Mouse (Mus musculus): ENCODE measurements around the gene Akt1s1.
A peak's percentile ranks its signal among the peaks of the same experiment; 100 is the strongest.

Gene Akt1s1

DNA sequence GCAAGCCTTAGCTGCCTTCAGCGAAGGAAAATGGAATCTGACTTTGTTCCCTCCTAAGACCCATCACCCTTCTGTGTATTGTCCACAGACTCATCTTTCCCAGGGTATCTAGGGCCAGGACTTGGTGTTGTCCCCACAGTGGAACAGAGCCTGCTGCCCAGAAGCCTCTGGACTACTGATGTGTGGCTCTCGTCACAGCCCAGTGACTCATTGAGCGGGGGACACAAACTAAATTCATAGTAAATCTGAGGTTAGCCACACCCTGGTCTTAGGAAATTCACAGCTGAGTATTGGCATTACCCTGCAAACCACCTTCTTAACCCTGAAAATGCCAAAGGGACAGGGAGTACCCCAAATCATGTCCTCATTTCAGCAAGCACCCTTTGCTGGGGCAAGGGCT, 22.0 kb upstream of the Akt1s1 start:
- DNase-seq (ENCODE audit: low read depth, low spot score), result no peak

DNA sequence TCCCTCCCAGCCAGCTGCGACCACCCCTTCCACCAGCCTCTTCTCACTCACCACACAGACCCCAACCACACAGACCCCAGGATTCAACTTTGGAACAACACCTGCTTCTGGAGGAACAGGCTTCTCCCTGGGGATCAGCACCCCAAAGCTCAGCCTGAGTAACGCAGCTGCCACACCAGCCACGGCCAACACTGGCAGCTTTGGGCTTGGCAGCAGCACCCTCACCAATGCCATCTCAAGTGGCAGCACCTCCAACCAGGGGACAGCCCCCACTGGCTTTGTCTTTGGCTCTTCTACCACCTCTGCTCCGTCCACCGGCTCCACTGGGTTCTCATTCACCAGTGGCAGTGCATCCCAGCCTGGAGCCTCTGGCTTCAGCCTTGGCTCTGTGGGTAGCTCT, 20.1 kb upstream of the Akt1s1 start:
- DNase-seq (ENCODE audit: low read depth, low spot score), result no peak

DNA sequence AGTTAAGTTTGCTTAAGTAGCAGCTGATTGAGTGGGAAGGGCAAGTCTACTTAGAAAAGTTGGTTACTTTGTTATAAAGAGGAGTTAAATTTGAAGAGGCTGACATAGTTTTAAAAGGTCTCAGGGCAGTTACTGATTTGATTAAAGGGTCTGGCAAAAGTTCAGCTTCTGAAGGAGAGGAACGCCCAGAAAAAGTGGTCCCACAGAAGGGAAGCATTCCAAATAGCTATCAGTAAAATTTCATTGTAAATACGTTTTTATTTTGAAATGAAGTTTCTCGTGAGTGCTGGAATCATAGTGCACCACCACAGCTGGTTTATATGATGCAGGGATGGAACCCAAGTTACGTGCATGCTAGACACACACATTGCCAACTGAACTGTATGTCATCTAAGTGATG, 16.0 kb upstream of the Akt1s1 start:
- DNase-seq (ENCODE audit: low read depth, low spot score), result no peak

DNA sequence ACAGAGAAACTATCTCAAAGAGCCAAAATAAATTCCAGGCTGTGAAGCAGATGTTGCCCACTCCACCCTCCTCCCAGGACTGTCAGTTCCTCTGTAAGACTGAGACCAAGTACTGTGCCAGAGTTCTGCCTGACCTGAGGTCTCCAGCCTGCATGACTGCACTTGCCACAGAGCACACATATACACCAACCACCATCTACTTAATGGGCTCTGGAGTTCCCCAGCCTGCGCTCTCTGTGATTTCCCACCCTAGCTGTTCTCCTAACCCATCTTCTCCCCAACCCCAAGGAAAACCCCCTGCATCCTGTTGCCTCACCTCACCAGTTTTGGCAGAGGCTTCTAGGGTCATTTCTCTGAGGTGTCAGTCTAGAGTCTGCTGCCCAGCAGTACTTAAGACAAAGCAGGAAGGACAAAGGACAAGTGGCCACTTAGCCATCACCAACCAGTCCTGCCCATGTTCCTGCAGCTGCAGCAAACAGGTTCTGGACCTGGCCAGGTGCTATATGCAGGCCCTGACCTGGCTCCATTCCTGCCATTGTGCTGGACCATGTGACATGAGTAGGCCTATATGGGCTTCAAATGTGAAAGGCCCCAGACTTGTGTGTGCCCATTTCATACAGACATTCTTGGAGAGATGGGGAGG, 13.3 kb upstream of the Akt1s1 start:
- DNase-seq (ENCODE audit: low read depth, low spot score), result no peak

DNA sequence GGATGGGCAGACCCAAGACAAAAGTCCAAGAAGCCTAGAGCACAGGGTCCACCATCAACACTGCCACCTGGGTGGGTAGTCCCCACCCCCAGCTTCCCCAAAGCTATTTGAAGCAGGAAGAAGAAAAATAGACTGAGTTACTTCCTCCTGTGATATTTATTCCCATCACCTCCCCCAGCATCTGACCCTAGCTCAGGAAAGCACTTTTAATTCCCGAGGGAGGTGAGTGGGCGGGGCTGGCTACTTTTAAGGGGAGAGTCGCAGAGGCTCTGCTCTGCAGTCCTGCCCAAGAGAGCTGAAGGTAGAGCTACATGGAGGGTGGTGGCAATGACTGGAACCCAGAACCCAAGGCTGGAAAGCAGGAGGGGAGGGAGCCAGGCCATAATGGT, 12.8 kb upstream of the Akt1s1 start:
- DNase-seq (ENCODE audit: low read depth, low spot score), result no peak

DNA sequence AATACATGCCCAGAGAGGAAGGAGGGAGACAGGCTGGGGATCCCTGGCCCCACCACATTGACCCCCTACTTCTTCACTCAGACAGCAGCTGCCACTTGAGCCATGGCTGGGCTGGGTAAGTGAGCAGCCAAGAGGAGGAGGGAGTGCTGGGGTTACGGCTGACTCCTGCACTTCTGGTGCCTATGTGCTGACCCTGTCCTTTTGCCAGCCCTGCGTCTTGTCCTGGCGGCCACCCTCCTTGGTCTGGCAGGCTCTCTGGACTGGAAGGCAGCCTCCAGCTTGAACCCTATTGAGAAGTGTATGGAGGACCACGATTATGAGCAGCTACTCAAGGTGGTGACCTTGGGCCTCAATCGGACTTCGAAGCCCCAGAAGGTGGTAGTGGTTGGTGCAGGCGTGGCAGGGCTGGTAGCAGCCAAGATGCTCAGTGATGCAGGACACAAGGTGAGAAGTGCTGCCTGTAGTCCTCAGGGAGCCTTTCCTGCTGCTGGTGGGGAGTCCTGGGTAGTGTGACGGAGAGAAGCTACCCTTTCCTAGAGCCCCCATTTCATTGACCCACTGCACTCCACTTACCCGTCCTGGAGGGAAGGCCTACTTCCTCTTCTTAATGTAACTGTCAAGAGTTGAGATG, 12.3 kb upstream of the Akt1s1 start:
- DNase-seq (ENCODE audit: low read depth, low spot score), result no peak

DNA sequence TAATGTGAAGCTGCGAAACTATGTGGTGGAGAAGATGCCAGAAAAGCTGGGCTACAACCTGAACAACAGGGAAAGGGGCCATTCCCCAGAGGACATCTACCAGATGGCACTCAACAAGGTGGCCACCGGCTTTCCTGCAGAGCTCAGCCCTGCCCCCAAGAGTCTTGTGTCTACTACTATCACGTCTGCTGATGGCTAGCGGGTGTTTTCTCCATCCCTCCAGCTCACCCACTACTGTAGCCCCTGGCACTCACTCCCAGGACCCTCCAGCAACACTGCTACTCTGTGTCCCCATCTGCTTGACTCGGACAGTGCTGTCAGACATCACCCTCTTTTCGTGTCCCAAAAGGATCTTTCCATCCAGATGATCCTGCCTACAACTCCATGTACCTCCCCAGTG, 10.7 kb upstream of the Akt1s1 start:
- no peak for DNase-seq (ENCODE audit: low read depth, low spot score)

DNA sequence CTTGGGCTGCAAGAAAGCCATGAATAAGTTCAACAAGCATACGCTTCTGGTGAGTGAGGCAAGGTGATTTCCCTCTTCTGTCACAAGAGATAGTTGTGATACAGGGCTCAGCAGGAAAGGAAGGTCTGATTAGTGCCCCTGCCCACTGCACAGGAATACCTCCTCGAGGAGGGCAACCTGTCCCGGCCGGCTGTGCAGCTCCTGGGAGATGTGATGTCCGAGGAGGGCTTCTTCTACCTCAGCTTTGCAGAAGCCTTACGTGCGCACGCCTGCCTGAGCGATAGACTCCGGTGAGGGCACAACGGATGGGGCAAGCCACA, 9.7 kb upstream of the Akt1s1 start:
- DNase-seq (ENCODE audit: low read depth, low spot score), result no peak

DNA sequence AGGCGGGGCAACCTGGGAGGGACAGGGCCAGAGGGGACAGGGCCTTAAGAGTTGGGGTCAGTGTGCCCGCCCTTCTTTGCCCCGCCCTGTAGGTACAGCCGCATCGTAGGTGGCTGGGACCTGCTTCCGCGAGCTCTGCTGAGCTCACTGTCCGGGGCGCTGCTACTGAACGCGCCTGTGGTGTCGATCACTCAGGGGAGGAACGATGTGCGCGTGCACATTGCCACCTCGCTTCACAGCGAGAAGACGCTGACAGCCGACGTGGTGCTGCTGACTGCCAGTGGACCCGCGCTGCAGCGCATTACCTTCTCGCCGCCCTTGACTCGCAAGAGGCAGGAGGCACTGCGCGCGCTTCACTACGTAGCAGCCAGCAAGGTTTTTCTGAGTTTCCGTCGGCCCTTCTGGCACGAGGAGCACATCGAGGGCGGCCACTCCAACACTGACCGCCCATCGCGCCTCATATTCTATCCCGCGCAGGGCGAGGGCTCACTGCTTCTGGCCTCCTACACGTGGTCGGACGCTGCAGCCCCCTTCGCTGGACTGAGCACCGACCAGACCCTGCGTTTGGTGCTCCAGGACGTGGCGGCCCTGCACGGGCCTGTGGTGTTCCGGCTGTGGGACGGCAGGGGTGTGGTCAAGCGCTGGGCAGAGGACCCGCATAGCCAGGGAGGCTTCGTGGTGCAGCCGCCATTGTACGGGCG, 9.2 kb upstream of the Akt1s1 start:
- DNase-seq (ENCODE audit: low read depth, low spot score), result peak; percentile 41

DNA sequence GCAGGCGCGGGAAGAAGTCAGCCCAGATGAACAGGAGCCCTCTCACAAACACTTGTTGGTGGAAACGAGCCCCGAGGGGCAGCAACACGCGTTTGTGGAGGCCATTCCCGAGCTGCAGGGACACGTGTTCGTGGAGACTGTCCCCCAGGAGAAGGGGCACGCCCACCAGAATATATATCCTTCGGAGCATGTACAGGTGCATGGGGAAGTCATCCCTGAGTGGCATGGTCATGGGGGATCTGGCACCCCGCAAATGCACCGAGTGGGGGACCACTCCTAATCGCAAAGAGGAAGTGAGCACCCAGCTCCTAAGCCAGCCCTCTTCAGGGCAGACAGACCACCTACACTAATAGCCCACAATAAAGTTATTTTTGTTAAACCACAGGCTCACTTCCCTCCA, 8.4 kb upstream of the Akt1s1 start:
- no peak for DNase-seq (ENCODE audit: low read depth, low spot score)

DNA sequence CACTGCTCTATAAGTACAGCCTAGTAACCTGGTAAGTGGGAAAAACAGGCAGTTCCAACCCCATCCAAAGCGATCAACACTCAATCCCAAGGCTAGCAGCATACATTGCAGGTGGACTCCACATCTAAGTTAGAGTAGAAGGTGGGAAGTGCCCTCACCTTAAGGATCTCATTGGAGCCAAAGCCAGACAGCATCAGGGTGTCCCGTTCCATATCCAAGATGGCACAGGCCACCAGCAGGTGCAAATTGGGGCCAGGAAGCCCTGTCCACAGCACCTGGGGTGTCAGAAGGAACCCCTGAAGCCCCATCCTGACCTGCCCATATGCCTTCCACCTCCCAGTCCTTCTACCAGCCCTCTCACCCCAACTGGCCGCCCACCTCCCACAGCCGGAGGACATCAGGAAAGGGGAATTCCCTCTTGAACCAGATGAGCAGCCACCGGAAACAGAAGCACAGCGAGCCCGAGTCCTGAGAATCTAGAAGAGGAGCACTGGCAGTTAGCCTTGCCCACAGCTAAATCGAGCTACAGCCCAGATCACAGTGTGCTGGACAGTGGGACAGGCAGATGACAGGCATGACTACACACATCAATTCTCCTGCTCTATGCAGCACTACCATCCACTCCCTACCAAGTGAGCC, 6.8 kb upstream of the Akt1s1 start:
- DNase-seq (ENCODE audit: low read depth, low spot score), result no peak

DNA sequence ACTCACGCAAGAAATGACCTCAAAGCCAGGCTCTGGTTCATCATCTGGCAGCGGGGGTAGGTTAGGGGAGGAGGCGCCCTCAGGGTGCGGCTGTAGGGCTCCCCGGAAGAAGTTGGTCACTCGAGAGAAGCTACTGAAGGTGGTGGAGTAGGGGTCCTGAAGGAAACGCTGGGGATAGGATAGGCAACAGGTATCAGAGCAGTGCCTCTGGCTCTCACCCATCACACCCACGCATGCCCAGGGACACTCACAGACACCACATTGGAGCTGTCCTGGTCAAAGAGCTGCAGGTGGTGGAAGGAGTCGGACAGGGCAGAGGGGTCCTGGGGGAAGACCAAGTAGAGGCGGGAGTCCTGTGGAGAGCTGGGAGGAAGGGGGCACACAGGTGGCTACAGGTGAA, 3.8 kb upstream of the Akt1s1 start:
- no peak for DNase-seq (ENCODE audit: low read depth, low spot score)

DNA sequence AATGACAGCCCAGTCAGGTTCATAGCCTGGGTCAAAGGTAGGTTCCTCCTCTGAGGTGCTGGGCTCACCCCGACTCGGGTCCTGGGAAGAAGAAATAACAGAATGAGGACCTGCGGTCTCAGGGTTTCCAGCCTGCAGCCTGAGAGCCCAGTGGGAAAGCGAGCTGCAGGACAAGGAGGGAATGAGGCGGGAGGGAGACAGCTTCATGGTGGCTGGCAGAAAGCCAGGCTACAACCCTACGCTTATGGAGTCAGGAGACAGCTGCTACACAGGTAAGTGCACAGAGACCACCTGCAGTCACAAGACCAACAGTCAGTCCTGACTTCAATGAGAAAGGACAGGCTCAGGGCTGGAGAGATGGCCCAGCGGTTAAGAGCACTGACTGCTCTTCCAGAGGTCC, 2.0 kb upstream of the Akt1s1 start:
- no peak for DNase-seq (ENCODE audit: low read depth, low spot score)

DNA sequence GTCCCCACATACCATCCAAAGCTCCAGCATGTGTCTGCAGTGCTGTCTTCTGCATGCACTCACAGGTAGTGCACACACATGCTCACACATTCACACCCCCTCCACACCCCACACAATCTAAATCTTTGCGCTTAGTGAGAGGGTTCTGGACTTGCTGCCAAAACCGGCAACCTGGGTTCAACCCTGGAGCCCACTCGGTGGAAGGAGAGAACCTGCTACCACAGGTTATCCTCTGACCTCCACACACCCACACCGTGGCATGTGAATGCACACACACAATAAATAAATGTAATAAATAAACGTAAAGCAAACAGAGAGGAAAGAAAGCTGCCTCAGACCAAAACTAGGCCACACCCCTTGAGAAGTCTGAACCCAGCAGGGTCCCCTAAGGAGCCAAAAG, 1.0 kb upstream of the Akt1s1 start:
- DNase-seq (ENCODE audit: low read depth, low spot score), result no peak

DNA sequence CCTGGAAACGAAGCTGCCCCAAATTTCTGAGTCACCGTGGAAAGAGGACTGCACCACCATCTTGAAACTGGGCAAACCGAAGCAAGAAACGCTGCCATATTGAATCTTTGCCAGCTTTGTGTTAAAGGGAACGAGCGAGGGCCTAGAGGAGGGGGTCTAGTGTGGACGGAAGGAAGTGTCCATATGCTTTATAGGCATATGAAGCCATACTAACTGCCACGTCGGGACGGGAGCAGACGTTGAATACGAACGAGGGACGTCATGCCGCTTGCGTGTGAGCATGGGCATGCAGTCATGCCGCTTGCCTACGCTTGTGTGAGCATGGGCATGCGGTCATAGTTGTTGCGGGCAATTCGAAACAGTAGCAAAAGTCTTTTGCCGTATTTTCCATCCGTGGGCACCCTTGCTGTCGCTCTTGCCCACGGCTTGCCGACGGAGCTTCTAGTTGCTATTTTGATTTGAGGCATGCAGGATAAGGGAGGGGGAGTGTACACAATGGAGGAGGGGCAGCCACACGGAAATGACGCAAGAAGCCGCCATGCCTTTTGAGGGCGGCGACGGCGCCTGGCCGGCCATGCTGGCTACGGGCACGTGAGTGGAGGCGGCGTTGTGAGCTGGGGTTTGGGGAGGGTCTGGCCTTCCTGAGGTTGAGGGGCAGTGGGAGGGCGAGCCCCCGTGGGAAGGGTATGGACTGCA, 773 bp downstream of the Akt1s1 start:
- peak; percentile 91 for DNase-seq (ENCODE audit: low read depth, low spot score)

DNA sequence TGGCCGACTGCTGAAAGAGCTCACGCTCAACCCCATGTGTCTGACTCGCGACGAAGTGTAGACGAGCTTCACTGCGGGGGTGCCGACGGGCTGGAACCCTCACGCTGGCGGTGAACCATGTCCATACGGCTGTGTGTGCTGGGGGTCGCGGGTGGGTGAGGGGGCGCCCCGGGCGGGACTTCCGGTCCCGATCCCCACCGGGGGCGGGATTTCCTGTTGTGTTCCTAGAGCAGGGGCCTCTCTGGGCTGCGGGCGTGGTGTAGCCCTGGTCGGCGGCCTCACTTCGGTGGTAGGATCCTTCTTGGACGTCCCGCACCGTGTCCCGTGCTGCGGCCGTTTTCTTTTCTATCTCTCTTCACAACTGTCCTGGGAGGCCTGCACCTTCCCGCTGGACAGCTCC, 1.4 kb downstream of the Akt1s1 start:
- DNase-seq (ENCODE audit: low read depth, low spot score), result peak; percentile 84

DNA sequence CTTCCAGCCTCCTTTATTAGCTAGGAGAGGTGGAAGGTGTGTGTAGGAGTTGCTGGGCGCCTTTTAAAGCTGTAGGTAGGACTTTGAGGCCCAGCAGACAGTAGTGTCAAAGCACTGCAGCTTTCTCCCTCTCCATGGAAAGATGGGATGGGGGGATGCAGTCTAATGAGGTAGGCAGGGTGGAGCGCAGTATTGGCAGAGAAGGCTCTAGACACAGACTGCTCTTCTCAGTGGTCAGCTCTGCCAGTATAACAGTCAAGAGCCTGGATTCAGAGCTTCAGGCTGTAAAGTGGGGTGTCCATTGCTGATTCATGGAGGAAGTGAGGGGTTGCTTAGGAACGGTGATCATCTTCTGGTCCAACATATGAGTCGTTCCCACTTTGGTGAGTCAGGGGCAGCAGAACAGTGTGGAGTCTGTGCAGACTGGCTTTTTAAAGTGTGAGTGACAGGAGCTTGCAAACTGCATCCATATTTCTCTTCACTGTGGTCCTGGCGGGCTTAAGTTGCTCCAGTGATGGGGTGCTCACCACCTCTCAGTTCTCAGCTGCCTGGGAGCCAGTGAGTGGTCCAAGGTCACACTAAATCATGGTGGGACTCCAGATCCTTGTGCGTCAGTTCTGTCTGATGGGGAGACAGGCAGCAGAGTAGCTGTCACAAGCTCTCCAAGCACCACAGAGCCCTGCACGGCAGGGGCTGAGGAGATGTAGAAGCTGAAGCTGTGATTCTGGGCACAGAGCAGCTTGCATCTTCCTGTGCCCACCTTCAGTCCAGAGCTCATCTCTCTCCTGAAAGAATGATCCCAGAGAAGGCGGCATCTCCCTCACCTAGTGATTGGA, 2.2 kb downstream of the Akt1s1 start:
- DNase-seq (ENCODE audit: low read depth, low spot score), result no peak

DNA sequence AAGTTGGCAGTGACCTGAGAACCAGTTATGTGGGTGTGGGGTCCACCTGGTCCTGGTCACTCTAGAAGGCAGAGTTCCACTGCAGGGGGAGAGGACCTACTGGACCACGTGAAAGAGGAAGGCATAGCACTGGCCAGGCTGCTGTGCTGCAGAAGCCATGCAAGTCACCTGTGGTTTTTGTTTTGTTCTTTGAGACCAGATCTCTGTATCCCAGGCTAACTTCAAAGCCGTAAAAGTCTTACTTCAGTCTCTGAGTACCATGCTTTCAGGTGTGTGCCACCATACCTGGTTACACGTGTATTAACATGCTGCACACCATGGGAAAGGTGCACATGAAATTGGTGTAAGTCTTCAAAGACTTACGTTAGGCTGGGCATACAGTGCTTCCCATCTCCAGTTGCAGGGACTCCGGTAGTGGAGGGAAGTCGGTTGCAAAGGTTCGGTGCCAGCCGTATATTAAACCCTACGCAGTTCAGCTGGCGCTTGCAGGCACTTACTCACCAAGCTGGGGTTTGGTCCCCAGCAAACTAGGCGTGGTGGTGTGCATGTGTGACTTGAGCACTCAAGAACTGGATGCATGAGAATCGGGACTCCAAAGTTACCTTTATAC, 2.9 kb downstream of the Akt1s1 start:
- DNase-seq (ENCODE audit: low read depth, low spot score), result no peak

DNA sequence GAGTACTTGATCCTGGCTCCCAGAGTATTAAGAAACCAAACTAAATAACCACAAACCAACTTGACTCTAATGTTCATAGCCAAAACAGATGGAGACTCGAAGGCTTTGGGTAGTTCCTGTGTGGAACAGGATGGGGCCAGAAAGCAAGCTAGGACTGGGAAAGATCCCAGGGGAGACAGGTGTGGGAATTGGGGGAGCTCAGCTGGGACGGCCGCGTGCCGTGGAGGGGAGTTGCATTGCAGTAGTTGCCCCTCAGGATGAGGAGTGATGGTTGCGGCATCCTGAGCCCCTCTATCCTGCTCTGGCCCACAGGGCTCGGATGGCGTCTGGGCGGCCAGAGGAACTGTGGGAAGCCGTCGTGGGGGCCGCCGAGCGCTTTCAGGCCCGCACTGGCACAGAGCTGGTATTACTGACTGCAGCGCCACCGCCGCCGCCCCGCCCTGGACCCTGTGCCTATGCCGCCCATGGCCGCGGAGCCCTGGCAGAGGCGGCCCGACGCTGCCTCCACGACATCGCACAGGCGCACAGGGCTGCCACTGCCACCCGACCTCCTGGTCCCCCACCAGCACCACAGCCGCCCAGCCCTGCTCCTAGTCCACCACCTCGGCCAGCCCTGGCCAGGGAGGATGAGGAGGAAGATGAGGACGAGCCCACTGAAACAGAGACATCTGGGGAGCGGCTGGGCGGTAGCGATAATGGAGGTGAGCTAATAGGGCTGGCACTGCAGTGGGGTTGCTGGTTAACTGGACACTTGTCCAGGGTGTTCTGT, 3.7 kb downstream of the Akt1s1 start:
- no peak for DNase-seq (ENCODE audit: low read depth, low spot score)

DNA sequence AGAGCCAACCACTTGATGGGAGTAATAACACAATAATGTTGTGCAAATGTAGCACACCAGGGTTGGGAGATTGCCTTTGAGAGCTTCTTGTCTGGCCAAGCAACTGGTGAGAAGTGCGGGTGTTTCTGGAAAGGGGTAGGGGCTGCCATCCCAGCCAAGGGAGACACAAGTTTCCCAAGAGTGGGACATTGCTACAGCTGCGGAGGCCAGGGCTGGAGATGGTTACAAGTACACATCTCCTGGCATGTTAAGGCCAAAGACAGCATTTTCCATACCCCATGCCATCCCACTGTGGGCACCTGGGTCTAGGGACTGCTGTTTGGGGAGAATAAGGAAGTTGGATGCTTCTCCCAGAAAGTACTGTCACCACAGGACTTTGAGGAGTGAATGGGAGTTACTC, 4.3 kb downstream of the Akt1s1 start:
- DNase-seq (ENCODE audit: low read depth, low spot score), result no peak
